Mouse (Mus musculus) intestine, embryonic 15.5 days (tissue): ENCODE measurements at regions not wholly inside any gene's neighbourhood (a gene's known extent, or its start where the extent isn't known, plus 50 kb on each side); places are given as distances from the start of the nearest gene placed in this dataset.

Source experiments
- ATAC-seq: fragments of 200-750 bp; cut with Nextera tagmentation; 2 replicates; pipeline ENCODE4 v1.8.0; 2017; ENCODE audit warnings: moderate TSS enrichment, moderate library complexity
- H3K27ac ChIP-seq: fragments of 300-500 bp; sonication (generic); 2 replicates; pipeline ENCODE4 v1.5.1; 2015; ENCODE audit warnings: mild to moderate bottlenecking, inconsistent platforms
- H3K27me3 ChIP-seq: fragments of 300-500 bp; sonication (generic); replicated peaks from 2 replicates; pipeline ENCODE4 v1.6.1; 2015; ENCODE audit warnings: inconsistent platforms
- H3K36me3 ChIP-seq: fragments of 300-500 bp; sonication (generic); 2 replicates; pipeline ENCODE4 v1.6.1; 2015; ENCODE audit warnings: inconsistent platforms
- H3K4me1 ChIP-seq: fragments of 300-500 bp; sonication (generic); replicated peaks from 2 replicates; pipeline ENCODE4 v1.6.1; 2015; ENCODE audit warnings: inconsistent platforms
- H3K4me2 ChIP-seq: fragments of 300-500 bp; sonication (generic); replicated peaks from 2 replicates; pipeline ENCODE4 v1.6.1; 2015; ENCODE audit warnings: mild to moderate bottlenecking, inconsistent platforms
- H3K4me3 ChIP-seq: fragments of 300-500 bp; sonication (generic); replicated peaks from 2 replicates; pipeline ENCODE4 v1.5.1; 2015; ENCODE audit warnings: inconsistent platforms
- H3K9ac ChIP-seq: fragments of 300-500 bp; sonication (generic); 2 replicates; pipeline ENCODE4 v1.6.1; 2015; ENCODE audit warnings: inconsistent platforms
- H3K9me3 ChIP-seq: fragments of 300-500 bp; sonication (generic); 2 replicates; pipeline ENCODE4 v1.6.1; 2016; ENCODE audit warnings: inconsistent platforms
- WGBS: fragments of 180-500 bp; shearing (Covaris S2); methylation state at CpG from one replicate; pipeline ENCODE4 v1.1.7; 2015; 5-methylcytosine and 5-hydroxymethylcytosine counted together

DNA sequence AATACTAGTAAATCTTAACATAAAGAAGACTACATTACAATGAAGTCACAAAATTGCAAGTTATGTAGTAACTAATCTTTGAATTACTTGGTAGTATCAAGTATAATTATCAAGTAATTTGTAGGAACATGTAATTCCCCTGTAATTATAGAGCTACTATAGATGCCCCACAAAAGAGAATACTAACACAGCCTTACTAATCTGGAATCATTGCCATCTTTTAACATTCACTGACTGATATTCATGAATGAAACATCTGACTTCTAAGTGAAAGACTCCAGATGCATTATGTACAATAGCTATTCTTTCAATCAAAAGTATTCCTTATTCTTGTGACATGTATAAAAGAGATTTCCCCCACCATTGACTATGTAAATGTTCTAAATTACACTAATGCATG is 337.3 kb upstream of the Tecrl start:
- Histone ChIP-seq H3K4me3 (no peak overlapping the region), H3K4me1 (no peaks in the 10 kb centered on the region), H3K9ac (no peak overlapping the region), H3K27me3 (no peaks in the 10 kb centered on the region), H3K9me3 (no peaks in the 10 kb centered on the region), H3K4me2 (no peak overlapping the region), H3K36me3 (no peaks in the 10 kb centered on the region), H3K27ac (no peak overlapping the region)
- ATAC-seq = no peak

GRCm38 (mm10) chr5:83678373-83678772 is 323.4 kb upstream of the Tecrl start:
- no peak for ATAC-seq
- H3K4me2 ChIP-seq = no peak overlapping the region
- H3K9ac ChIP-seq = no peak overlapping the region
- H3K4me1 ChIP-seq = no peaks in the 10 kb centered on the region
- no peaks in the 10 kb centered on the region for H3K27me3 ChIP-seq
- no peaks in the 10 kb centered on the region for H3K9me3 ChIP-seq
- H3K27ac ChIP-seq = no peak overlapping the region
- H3K4me3 ChIP-seq = no peak overlapping the region
- no peaks in the 10 kb centered on the region for H3K36me3 ChIP-seq
- WGBS = 76% methylated on average over 6 of the region's 6 CpGs

- Histone ChIP-seq H3K9ac (no peak overlapping the region), H3K27ac (no peak overlapping the region), H3K4me2 (no peak overlapping the region), H3K4me3 (no peak overlapping the region), H3K36me3 (no peaks in the 10 kb centered on the region), H3K4me1 (no peaks in the 10 kb centered on the region), H3K27me3 (no peaks in the 10 kb centered on the region), H3K9me3 (no peaks in the 10 kb centered on the region)
- ATAC-seq = no peak
- WGBS = 72% methylated on average over 2 of the region's 2 CpGs
Measured at GRCm38 (mm10) chr5:83659091-83659490, 304.1 kb upstream of the Tecrl start.

- WGBS = 59% methylated on average over 2 of the region's 2 CpGs
- Histone ChIP-seq H3K9me3 (no peaks in the 10 kb centered on the region), H3K9ac (no peak overlapping the region), H3K27me3 (no peaks in the 10 kb centered on the region), H3K4me3 (no peak overlapping the region), H3K4me1 (no peaks in the 10 kb centered on the region), H3K4me2 (no peak overlapping the region), H3K36me3 (no peaks in the 10 kb centered on the region), H3K27ac (no peak overlapping the region)
- no peak for ATAC-seq
Measured at GRCm38 (mm10) chr5:83651329-83651728, 296.3 kb upstream of the Tecrl start.

GRCm38 (mm10) chr5:83622612-83623374 is 267.8 kb upstream of the Tecrl start:
- H3K27ac ChIP-seq = no peak overlapping the region
- no peaks in the 10 kb centered on the region for H3K36me3 ChIP-seq
- ATAC-seq = no peak
- H3K27me3 ChIP-seq = no peaks in the 10 kb centered on the region
- H3K9me3 ChIP-seq = no peaks in the 10 kb centered on the region
- WGBS = 85% methylated on average over 7 of the region's 7 CpGs
- no peak overlapping the region for H3K4me2 ChIP-seq
- no peak overlapping the region for H3K9ac ChIP-seq
- H3K4me3 ChIP-seq = no peak overlapping the region
- no peaks in the 10 kb centered on the region for H3K4me1 ChIP-seq

DNA sequence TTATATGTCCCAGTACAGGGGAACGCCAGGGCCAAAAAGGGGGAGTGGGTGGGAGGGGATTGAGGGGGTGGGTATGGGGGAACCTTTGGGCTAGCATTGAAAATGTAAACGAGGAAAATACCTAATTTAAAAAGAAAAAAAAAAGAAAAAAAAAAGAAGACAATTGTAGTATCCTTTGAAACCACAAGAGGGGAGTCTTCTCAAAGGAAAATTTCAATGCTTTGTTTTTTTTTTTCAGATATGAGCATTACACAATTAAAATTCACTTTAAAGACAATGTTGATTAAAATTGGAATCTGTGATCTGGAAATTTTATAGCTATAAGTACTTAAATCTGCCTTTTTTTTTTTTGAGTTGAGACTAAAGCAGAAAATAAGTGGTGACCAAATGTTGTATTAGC is 255.8 kb upstream of the Tecrl start:
- no peak overlapping the region for H3K27ac ChIP-seq
- 32% methylated on average over 2 of the region's 2 CpGs for WGBS
- no peak for ATAC-seq
- H3K9me3 ChIP-seq = no peaks in the 10 kb centered on the region
- H3K4me3 ChIP-seq = no peak overlapping the region
- no peaks in the 10 kb centered on the region for H3K36me3 ChIP-seq
- no peaks in the 10 kb centered on the region for H3K4me1 ChIP-seq
- no peaks in the 10 kb centered on the region for H3K27me3 ChIP-seq
- no peak overlapping the region for H3K9ac ChIP-seq
- H3K4me2 ChIP-seq = no peak overlapping the region

GRCm38 (mm10) chr5:83593289-83593610 is 238.3 kb upstream of the Tecrl start:
- WGBS = 69% methylated on average over 1 of the region's 1 CpGs
- Histone ChIP-seq H3K4me2 (no peak overlapping the region), H3K36me3 (no peaks in the 10 kb centered on the region)

GRCm38 (mm10) chr5:83592587-83593288 is 237.7 kb upstream of the Tecrl start:
- no peak overlapping the region for H3K27ac ChIP-seq
- H3K4me2 ChIP-seq = no peak overlapping the region
- WGBS = 87% methylated on average over 3 of the region's 3 CpGs
- H3K4me3 ChIP-seq = no peak overlapping the region
- H3K27me3 ChIP-seq = no peaks in the 10 kb centered on the region
- ATAC-seq = no peak
- no peaks in the 10 kb centered on the region for H3K9me3 ChIP-seq
- H3K4me1 ChIP-seq = no peaks in the 10 kb centered on the region
- no peak overlapping the region for H3K9ac ChIP-seq
- H3K36me3 ChIP-seq = no peaks in the 10 kb centered on the region

More at GRCm38 (mm10) chr5:83593289-83593610, 238.3 kb upstream of the Tecrl start:
- H3K27ac ChIP-seq = no peak overlapping the region
- H3K9me3 ChIP-seq = no peaks in the 10 kb centered on the region
- ATAC-seq = no peak
- H3K4me3 ChIP-seq = no peak overlapping the region
- no peaks in the 10 kb centered on the region for H3K4me1 ChIP-seq
- no peaks in the 10 kb centered on the region for H3K27me3 ChIP-seq
- no peak overlapping the region for H3K9ac ChIP-seq
